Comparison of ENCODE assay signal across 8 mouse cellular contexts in genomic region chr15:99972361-99972988, GRCm38 (mm10). TPM values are rescaled to one million over a fixed set of nuclear protein-coding genes. Genes with fewer than 3 reads are reported as not detected.
DNase-seq lines count a peak whose midpoint lies in the region; ATAC-seq lines count a peak whose summit lies in the region.

No protein-coding gene starts in this region.

- under 1% methylated on average over 50 of the region's 50 CpGs for WGBS in hindbrain, embryonic 13.5 days

- H3K4me2 ChIP-seq in hindbrain, embryonic 13.5 days = peak overlapping the region; percentile 91

- DNase-seq in Muller cell, postnatal 12 days (ENCODE audit: inconsistent ontology term) = peak; percentile 99
- peak; percentile 96 for DNase-seq in cerebellum, adult 9-11 months
- DNase-seq in frontal cortex, postnatal 10 days (ENCODE audit: low spot score in 2 of 2) = peak; percentile 90 to 93
- DNase-seq in layer of hippocampus, postnatal 25 days (ENCODE audit: extremely low spot score in 1 of 2, low spot score in 1 of 2) = peak; percentile 85 to 93
- peak; percentile 96 for DNase-seq in lung, postnatal 25 days (ENCODE audit: low spot score)
- peak; percentile 96 for DNase-seq in retina, embryonic 14.5 days (ENCODE audit: low spot score)
- DNase-seq in thymus, postnatal 4 days = peak; percentile 95

- H3K9me3 ChIP-seq in hindbrain, embryonic 13.5 days = no peaks in the 10 kb centered on the region

- H3K9ac ChIP-seq in hindbrain, embryonic 13.5 days = peak overlapping the region; percentile 86

- peak; percentile 98 for ATAC-seq in hindbrain, embryonic 13.5 days (ENCODE audit: low FRiP score)

- peak overlapping the region; percentile 97 for H3K27ac ChIP-seq in hindbrain, embryonic 13.5 days

- peaks cover 11% of the 10 kb centered on the region for H3K4me1 ChIP-seq in hindbrain, embryonic 13.5 days (replicated peaks)

- H3K27me3 ChIP-seq in hindbrain, embryonic 13.5 days = no peaks in the 10 kb centered on the region

- H3K36me3 ChIP-seq in hindbrain, embryonic 13.5 days = no peaks in the 10 kb centered on the region

- H3K4me3 ChIP-seq in hindbrain, embryonic 13.5 days = peak overlapping the region; percentile 93

RNA-seq across cellular contexts. Expression of gene Larp4, which starts 2.6 kb away (rescaled TPM):
- 23.1 and 23.3 TPM in 2 replicates for polyA plus RNA-seq in hindbrain, embryonic 13.5 days (2015; fragmentation: Nextera tagmentation; extraction: Ambion mirVana)
- total RNA-seq in layer of hippocampus, postnatal 25 days (2021) = 10 to 100 TPM; 46.1 to 52.1 TPM

RNA-seq across cellular contexts. Expression of gene Fam186a, which starts 5.6 kb away (rescaled TPM):
- not detected in 2 replicates for polyA plus RNA-seq in hindbrain, embryonic 13.5 days (2015; fragmentation: Nextera tagmentation; extraction: Ambion mirVana)
- under 1 TPM; 0.02 to 0.07 TPM for total RNA-seq in layer of hippocampus, postnatal 25 days (2021)

Comparison
In these comparisons a context has a peak if more than half of its experiments do, and no peak if none do; other contexts are left out.
1. Peak in every context shown above with its lines: DNase-seq, ATAC-seq, H3K4me3 ChIP-seq and H3K27ac ChIP-seq.